Mouse (Mus musculus) adrenal gland, postnatal 0 days (tissue): Measurements from ENCODE around the gene Ccnb2. TPM values are rescaled to one million over a fixed set of nuclear protein-coding genes. Genes with fewer than 3 reads are reported as not detected.

Experiments
- microRNA-seq: library from miRNA; unstranded; fragments of <30 nt; microRNA quantifications from one replicate; pipeline ENCODE4, GENCODE M21; 2016; ENCODE audit warnings: borderline replicate concordance; ENCODE audit not compliant: insufficient number of aligned reads
- polyA plus RNA-seq: library from polyadenylated mRNA; unstranded; fragments of >200 nt; fragmentation: Nextera tagmentation; extraction: Ambion mirVana; gene quantifications from 2 replicates; pipeline ENCODE4 v1.2.1, GENCODE M21; 2015

The Ccnb2 gene
- 47.1 and 62.9 TPM in 2 replicates for polyA plus RNA-seq

GRCm38 (mm10) chr9:70421257-70422056 is at the start of gene Ccnb2:
TSS of gene Ccnb2 (minus strand) at chr9:70421547.

Small RNA genes lying within 50 kb of the gene (microRNA-seq; reads per million reads assigned to microRNA genes)
- gene Mir5626 = 2.8 reads per million

Other genes starting within 250 kb of the Ccnb2 start
- 3.4 and 7.4 TPM in 2 replicates for gene Myo1e, start 214.2 kb downstream of the Ccnb2 start, polyA plus RNA-seq
- 12.7 and 17.6 TPM in 2 replicates for gene Rnf111, start 82.2 kb upstream of the Ccnb2 start, polyA plus RNA-seq
- gene Sltm, start 121.2 kb upstream of the Ccnb2 start, polyA plus RNA-seq = 18.1 and 26.7 TPM in 2 replicates
- gene Gm10642, start 234.7 kb upstream of the Ccnb2 start, polyA plus RNA-seq = 1.0 and 1.4 TPM in 2 replicates
- gene Mindy2, start 235.6 kb upstream of the Ccnb2 start, polyA plus RNA-seq = 13.0 and 14.1 TPM in 2 replicates